Mouse (Mus musculus) lung, adult 18-20 months (tissue): ENCODE data around the gene Chn2.

Experiments used
- DNase-seq, 2 experiments: peaks; one replicate each; pipeline ENCODE4 v3.0.0; 2022; ENCODE audit warnings: mixed read lengths in 2 of 2

Chn2 gene

DNA sequence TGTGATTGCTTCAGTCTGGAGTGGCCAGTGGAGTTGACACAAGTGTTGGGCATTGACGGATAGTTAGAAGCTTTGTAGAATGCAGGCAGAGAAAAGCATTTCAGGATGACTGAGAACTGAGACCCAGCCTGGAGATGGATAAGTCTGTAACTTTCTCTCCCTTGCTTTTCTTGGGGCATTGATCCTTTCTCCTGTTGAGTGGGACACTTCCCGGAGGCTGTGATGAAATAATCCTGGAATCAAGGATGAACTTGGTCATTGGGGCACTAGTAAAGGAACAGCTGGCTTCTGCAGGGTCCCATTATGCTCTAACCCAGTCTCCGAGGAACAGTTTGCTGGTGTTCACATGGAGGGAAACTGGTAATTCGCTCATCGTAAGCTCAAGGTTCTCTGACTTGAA, 4.2 kb downstream of the Chn2 start:
- no peak for DNase-seq

DNA sequence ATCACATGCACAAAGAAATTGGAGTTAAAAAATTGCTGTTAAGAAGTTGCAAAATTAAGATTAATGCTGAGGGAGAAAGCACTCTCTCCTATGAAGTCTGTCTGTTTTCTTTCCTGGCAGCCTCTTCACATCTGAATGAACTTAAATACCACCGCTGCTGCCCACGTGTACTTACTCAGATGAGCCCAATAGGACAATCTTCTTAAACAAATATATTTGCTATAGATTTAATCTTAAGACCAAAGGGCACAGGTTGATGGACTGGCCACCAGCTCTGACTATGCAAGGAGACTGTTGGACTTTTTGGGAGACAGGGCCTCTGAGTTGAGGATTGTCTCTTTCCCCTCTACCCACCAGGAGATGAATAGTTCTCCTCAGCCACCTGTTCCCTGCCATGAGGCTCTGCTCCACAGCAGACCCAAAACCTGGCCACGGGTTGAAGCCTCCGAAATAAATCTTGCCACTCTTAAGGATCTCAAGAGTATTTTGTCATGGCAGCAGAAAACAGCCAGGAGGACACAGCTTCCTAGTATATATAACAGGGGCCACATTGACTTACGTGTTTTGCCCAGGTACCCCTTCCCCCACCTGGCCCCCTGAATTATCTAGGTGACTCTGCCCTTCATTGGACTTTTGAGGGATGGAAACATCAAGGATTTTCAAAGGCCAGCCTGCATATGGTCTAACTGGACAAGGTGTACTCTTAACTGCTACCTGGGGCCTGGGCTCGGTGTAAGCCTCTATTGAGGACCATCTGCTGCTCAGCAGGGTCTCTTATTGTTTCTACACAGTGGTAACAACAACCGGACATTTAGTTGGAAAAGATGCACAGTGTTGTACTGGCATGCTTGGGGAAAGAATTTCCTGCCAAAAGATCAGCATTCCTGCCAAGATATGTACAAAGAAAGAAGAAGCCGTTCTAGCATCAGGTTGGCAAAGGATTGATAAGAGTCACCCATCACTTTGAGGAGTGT, 6.7 kb downstream of the Chn2 start:
- DNase-seq = no peak

DNA sequence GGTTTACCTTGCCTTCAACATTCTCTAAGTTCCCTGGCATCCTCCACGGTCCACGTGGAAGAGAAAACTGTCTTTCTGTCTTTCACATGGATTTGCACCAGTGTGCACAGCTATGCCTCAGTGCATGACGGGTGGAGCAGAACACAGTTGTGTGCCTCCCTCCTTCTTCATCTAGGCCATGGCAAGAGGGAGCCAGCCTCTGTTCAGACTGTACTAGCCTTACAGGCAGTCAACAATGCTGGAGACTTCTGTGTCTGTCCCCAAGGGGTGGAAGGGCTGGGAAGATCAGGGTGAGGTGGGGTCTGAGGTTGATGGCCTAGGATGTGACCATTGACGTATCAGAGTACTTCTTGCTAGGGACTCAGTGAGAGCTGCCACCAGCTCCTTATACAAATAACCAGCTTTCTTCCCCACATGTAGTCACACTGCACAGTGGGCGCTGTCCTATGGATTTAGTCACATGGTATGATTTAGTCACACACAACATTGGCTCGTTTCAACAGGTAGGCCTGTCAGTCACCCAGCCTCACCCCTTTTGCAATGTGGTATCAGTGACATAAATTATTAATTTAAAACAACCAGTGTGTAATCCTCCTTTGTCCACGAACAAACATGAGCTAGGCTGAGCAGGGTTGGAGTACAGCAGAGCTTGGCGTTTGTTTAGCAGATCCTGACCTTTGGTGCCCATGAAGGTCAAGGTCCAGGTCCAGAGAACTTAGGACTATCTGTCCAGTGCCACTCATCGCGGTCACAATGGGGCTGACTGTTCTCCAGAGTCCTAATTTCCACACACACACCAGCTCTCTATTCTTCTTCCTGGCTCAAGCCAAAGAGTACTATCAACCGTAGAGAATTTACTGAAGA, 7.8 kb downstream of the Chn2 start:
- DNase-seq = no peak

- no peak for DNase-seq
These were observed 9.4 kb downstream of the Chn2 start for GRCm38 (mm10) chr6:54048768-54049167.

- no peak for DNase-seq
These were observed 11.8 kb downstream of the Chn2 start for GRCm38 (mm10) chr6:54051173-54051572.

DNA sequence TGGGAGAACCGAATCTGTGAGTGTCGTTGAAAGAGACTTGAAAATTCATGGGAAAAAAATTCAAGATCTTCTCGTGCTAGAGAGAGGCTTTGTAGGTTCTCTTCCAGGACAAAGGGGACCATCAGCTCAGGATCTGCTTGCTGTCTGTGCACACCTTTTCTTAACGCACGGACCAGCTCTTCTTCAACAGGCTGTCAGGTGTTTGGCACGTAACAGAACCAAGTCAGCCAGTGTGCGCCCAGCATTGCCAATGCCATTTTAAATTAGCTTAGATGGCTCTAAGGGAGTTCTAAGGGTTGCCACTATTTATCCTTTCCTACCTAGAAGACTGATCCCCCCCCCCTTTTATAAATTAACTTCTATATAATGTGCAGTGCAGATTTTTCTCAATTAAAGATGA, 12.8 kb downstream of the Chn2 start:
- DNase-seq = no peak

DNA sequence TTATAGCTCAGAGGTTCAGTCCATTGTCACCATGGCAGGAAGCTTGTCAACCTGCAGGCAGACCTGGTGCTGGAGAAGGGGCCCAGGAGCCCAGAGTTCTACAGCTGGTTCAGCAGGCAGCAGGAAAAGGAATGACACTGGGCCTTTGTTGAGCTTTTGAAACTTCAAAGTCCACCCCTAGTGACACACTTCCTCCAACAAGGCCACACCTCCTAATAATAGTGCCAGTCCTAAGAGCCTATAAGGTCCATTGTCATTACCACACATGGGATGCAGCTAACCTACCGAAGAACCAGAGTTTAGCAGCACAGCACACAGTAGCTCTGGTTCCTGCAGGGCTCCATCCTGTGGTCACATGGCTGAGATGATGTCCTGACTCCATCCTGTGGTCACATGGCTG, 13.3 kb downstream of the Chn2 start:
- DNase-seq = no peak

DNA sequence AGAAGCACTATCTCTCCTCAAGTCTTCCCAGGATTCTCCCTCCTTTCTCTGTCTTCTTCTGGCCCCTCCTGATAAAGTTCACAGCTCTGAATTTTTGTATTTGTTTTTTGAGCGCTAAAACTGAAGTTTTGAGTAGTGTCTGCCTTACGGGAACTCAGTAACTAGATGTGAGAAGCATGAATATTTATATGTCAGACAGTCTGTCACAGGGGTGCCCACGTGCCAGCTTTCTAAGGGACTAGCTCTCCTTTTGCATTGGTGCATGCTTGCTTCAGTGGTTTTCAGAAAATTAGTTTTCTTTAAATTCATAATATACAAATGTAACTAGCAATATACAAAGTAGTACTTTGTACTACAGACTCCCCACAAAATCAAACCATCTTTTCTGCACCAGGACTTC, 14.0 kb downstream of the Chn2 start:
- no peak for DNase-seq

DNA sequence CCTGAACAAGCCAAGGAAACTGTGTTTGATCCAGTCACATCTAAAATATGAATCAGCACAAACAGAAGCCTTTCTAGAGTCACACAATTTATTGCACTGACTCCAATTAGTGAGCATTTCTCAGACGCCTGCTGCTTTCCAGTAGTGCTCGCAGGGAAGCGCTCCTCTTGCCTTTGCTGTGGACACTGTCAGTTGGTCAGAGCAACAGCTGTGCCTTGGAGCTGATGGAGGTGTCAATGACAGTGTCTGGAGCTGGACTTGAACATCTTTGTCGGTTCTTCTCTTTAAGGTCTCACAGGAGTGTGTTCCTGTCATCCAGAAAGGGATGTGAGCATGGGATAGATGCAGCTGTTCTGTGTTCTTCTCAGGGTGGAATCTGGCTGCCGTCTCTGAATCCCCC, 16.0 kb downstream of the Chn2 start:
- no peak for DNase-seq

DNA sequence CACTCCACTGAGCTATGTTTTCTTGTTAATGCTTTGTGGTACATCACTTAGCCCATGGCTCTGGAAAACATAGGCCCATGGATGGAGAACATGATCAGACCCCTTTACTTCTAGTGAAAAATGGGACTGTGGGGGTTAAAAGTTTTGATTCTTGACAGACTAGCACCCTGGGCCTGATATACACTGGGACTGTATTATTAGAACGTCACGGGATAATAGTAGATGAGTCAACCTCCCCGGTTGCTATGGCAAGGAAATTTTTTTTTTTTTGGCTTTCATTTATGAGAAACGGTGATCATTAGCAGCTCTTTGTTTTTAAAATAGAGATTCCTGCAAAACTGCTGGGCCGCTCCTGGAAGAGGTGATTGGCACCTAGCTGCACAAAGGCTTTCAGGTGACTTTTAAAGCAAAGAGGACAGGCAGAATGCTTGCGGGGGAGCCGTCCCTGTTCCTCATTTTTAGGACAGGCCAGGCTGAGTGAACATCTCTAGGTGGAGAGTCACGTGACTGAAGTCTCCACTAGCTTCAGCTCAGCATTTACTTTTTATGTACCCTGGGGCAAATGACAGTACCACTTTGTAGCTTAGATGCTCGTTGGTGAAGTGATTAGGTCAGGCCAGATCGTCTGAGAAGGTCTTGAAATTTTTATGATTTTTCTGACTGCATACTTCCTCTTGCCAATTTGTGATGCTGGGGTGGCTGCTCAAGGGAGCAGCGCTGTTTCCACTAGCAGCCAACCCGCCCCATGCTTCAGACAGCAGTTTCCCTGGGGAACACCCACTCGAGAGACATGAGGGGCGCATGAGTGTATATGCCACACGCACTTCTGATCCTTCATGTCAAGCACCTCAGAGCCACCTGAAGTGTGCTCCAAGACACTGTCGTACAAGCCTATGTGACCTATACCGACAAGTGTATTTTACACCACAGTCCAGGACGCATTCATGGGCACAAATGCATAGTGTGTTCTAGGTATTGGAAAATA, 17.5 kb downstream of the Chn2 start:
- no peak for DNase-seq

- no peak for DNase-seq
These were observed 18.3 kb downstream of the Chn2 start for GRCm38 (mm10) chr6:54057661-54058060.

DNA sequence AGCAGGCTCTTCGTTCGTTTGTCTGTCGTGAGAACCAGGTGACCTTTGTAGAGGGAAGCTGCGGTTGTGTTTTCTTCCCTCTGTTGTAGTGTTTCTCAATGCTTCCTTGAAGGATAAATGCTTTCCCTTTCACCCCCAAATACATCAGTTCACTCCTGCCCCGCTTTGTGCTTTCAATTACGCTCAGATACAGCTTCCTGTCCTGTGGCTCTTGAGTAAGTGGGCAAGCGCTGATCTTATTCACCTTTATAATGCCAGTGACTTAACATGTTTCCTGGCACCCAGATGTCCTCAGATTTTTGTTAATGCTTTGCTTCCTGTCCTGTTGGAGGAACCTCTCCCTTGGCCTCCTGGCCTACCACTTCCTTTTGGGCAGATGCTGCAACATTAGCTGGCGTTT, 19.5 kb downstream of the Chn2 start:
- DNase-seq = no peak

- peak; percentile 48 for DNase-seq
These were observed 20.9 kb downstream of the Chn2 start for GRCm38 (mm10) chr6:54060258-54060657.

- no peak for DNase-seq
These were observed 22.0 kb downstream of the Chn2 start for GRCm38 (mm10) chr6:54061375-54061774.

DNA sequence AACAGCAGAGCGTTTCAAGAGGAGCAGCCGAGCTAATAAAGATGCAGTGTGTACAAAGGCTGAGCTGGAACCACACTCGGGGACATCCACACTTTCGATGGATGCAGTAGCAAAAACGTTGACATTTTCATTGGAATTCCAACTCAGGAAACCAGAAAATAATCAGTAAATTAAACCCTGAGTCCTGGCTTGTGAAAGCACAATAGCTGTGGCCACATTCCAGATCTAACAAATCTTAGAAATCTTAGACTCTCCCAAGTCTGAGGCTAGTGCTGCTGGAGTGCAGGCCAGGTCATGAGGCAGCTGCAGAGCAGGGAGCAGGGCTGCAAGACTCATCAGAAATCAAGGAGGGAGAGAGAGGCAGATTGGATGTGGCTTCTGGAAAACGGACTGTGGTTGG, 24.5 kb downstream of the Chn2 start:
- no peak for DNase-seq

- DNase-seq = no peak
These were observed 28.0 kb downstream of the Chn2 start for GRCm38 (mm10) chr6:54067380-54067779.

- no peak for DNase-seq
These were observed 29.5 kb downstream of the Chn2 start for GRCm38 (mm10) chr6:54068882-54069281.

- peak; percentile 38 to 54 for DNase-seq
These were observed 31.4 kb downstream of the Chn2 start for GRCm38 (mm10) chr6:54070736-54071135.

- no peak for DNase-seq
These were observed 32.1 kb downstream of the Chn2 start for GRCm38 (mm10) chr6:54071478-54071877.

DNA sequence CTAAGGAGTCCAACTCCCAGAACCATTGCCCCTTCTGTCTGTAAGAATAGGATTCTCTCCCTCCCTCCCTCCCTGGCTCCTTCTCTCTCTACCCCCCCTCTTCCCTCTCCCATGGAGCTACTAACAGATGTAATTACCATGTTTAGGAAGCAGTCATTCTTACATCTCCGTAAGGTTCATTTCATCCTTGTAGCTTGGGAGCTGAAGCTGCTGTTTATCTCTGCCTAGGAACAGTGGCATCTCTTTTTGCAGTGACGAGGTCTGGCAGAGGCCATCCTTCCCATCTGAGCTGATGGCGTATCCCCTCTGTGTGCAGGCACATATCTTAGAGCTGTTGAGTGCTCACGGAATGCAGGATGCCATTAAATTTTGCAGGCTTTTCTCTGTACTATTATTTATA, 35.1 kb downstream of the Chn2 start:
- DNase-seq = no peak

- DNase-seq = no peak
These were observed 36.1 kb downstream of the Chn2 start for GRCm38 (mm10) chr6:54075419-54075818.

DNA sequence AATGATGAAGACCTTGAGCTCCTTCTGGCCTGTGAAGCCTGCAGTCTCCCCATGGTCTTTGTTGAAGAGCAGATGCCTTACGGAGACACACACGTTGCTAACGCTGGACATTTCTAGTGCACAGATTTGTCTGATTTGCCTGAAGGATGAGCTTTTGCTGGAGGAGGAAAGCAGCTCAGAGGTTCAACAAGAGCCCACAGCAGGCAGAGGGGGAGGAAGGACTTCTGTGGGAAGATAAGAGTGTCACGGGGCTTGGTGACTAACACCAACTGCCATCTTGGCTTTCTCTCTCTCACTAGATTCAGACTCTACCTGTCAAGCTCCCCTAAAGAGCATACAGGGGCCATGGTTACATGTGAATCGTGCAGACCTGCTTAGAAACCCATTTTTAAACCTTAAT, 37.3 kb downstream of the Chn2 start:
- DNase-seq = no peak

GRCm38 (mm10) chr6:54078269-54078668, 38.9 kb downstream of the Chn2 start:
- DNase-seq = no peak
